Mouse (Mus musculus): ENCODE data around the gene Crip1. TPM values are rescaled to one million over a fixed set of nuclear protein-coding genes. Genes with fewer than 3 reads are reported as not detected.

Crip1 gene
- polyA plus RNA-seq, 1 experiment from 2014 or later = 313 TPM

- H3K36me3 ChIP-seq = peaks cover 87% of the 10 kb centered on the region
- no peak overlapping the region for H3K9ac ChIP-seq
- H3K4me1 ChIP-seq = peaks cover 19% of the 10 kb centered on the region; the same call in 1 of the 2 replicates
- H3K4me3 ChIP-seq (replicated peaks) = no peak overlapping the region
- no peak overlapping the region for H3K4me2 ChIP-seq
- ATAC-seq (ENCODE audit: insufficient read depth, low FRiP score, low read depth) = peak; percentile 64
- H3K27ac ChIP-seq = no peak overlapping the region
- 65% methylated on average over 5 of the region's 5 CpGs for WGBS
- H3K9me3 ChIP-seq = no peaks in the 10 kb centered on the region
- no peaks in the 10 kb centered on the region for H3K27me3 ChIP-seq (replicated peaks)
Observed at GRCm38 (mm10) chr12:113133861-113134403, 12.2 kb upstream of the Crip1 start.

- Histone ChIP-seq H3K4me1 (peaks cover 25% of the 10 kb centered on the region), H3K27ac (no peak overlapping the region), H3K4me3 (replicated peaks) (no peak overlapping the region), H3K4me2 (no peak overlapping the region), H3K9ac (no peak overlapping the region), H3K9me3 (no peaks in the 10 kb centered on the region), H3K36me3 (peaks cover 81% of the 10 kb centered on the region), H3K27me3 (replicated peaks) (no peaks in the 10 kb centered on the region)
- ATAC-seq (ENCODE audit: insufficient read depth, low FRiP score, low read depth) = no peak
- WGBS = 87% methylated on average over 4 of the region's 4 CpGs
Observed at GRCm38 (mm10) chr12:113134502-113134901, 11.6 kb upstream of the Crip1 start.

- H3K27ac ChIP-seq = no peak overlapping the region
- H3K36me3 ChIP-seq = peaks cover 74% of the 10 kb centered on the region
- no peaks in the 10 kb centered on the region for H3K9me3 ChIP-seq
- H3K4me2 ChIP-seq = no peak overlapping the region
- H3K27me3 ChIP-seq (replicated peaks) = no peaks in the 10 kb centered on the region
- no peak overlapping the region for H3K4me3 ChIP-seq (replicated peaks)
- peaks cover 34% of the 10 kb centered on the region for H3K4me1 ChIP-seq
- no peak overlapping the region for H3K9ac ChIP-seq
- no peak for ATAC-seq (ENCODE audit: insufficient read depth, low FRiP score, low read depth)
- WGBS = 87% methylated on average over 7 of the region's 7 CpGs
Observed at GRCm38 (mm10) chr12:113135401-113135800, 10.7 kb upstream of the Crip1 start.

GRCm38 (mm10) chr12:113136492-113137020 is 9.6 kb upstream of the Crip1 start:
- Histone ChIP-seq H3K9ac (no peak overlapping the region), H3K9me3 (no peaks in the 10 kb centered on the region), H3K27ac (no peak overlapping the region), H3K4me3 (replicated peaks) (no peak overlapping the region), H3K4me1 (peaks cover 43% of the 10 kb centered on the region), H3K4me2 (no peak overlapping the region), H3K36me3 (peaks cover 65% of the 10 kb centered on the region), H3K27me3 (replicated peaks) (0 out of 2 replicates have a peak, but pooled peaks cover 8% of the 10 kb centered on the region)
- 72% methylated on average over 17 of the region's 17 CpGs for WGBS
- ATAC-seq (ENCODE audit: insufficient read depth, low FRiP score, low read depth) = no peak

- H3K9me3 ChIP-seq = no peaks in the 10 kb centered on the region
- 87% methylated on average over 18 of the region's 18 CpGs for WGBS
- no peak for ATAC-seq (ENCODE audit: insufficient read depth, low FRiP score, low read depth)
- peaks cover 48% of the 10 kb centered on the region for H3K4me1 ChIP-seq
- H3K27ac ChIP-seq = no peak overlapping the region
- peaks cover 11% of the 10 kb centered on the region for H3K27me3 ChIP-seq (replicated peaks)
- H3K36me3 ChIP-seq = peaks cover 56% of the 10 kb centered on the region
- no peak overlapping the region for H3K4me3 ChIP-seq (replicated peaks)
- no peak overlapping the region for H3K4me2 ChIP-seq
- no peak overlapping the region for H3K9ac ChIP-seq
Observed at GRCm38 (mm10) chr12:113137260-113138213, 8.6 kb upstream of the Crip1 start.

GRCm38 (mm10) chr12:113138291-113138690 is 7.8 kb upstream of the Crip1 start:
- no peak overlapping the region for H3K27ac ChIP-seq
- H3K9me3 ChIP-seq = no peaks in the 10 kb centered on the region
- no peak overlapping the region for H3K4me3 ChIP-seq (replicated peaks)
- H3K36me3 ChIP-seq = peaks cover 48% of the 10 kb centered on the region
- peaks cover 52% of the 10 kb centered on the region for H3K4me1 ChIP-seq
- no peak for ATAC-seq (ENCODE audit: insufficient read depth, low FRiP score, low read depth)
- H3K9ac ChIP-seq = no peak overlapping the region
- H3K4me2 ChIP-seq = no peak overlapping the region
- 73% methylated on average over 6 of the region's 6 CpGs for WGBS
- peaks cover 11% of the 10 kb centered on the region for H3K27me3 ChIP-seq (replicated peaks)

GRCm38 (mm10) chr12:113138901-113139864 is 6.9 kb upstream of the Crip1 start:
- H3K4me3 ChIP-seq (replicated peaks) = peak overlapping the region; percentile 58
- peaks cover 11% of the 10 kb centered on the region for H3K27me3 ChIP-seq (replicated peaks)
- peak overlapping the region; percentile 95 for H3K4me2 ChIP-seq
- peak overlapping the region; percentile 40; the same call in 1 of the 2 replicates for H3K27ac ChIP-seq
- no peak for ATAC-seq (ENCODE audit: insufficient read depth, low FRiP score, low read depth)
- WGBS = 46% methylated on average over 11 of the region's 11 CpGs
- H3K9me3 ChIP-seq = no peaks in the 10 kb centered on the region
- peaks cover 45% of the 10 kb centered on the region for H3K4me1 ChIP-seq
- H3K36me3 ChIP-seq = peaks cover 40% of the 10 kb centered on the region
- no peak overlapping the region for H3K9ac ChIP-seq

- H3K4me3 ChIP-seq (replicated peaks) = peak within 1 kb of the TSS; percentile 58
- H3K27ac ChIP-seq = peak within 1 kb of the TSS; percentile 72; the same call in 1 of the 2 replicates
- H3K9me3 ChIP-seq = no peaks in the 10 kb centered on the region
- H3K4me2 ChIP-seq = peak within 1 kb of the TSS; percentile 95
- peak; percentile 79 for ATAC-seq (ENCODE audit: insufficient read depth, low FRiP score, low read depth)
- under 1% methylated on average over 66 of the region's 68 CpGs for WGBS
- peak within 1 kb of the TSS; percentile 35 for H3K9ac ChIP-seq
- peaks cover 11% of the 10 kb centered on the region for H3K27me3 ChIP-seq (replicated peaks)
- peaks cover 45% of the 10 kb centered on the region for H3K4me1 ChIP-seq
- H3K36me3 ChIP-seq = peaks cover 32% of the 10 kb centered on the region
Observed at GRCm38 (mm10) chr12:113139908-113140615, 6.1 kb upstream of the Crip1 start, which contains the start of gene Crip2. Gene Crip2, plus strand, starts transcription at chr12:113140236.

GRCm38 (mm10) chr12:113140616-113141411 is 5.3 kb upstream of the Crip1 start:
- peak overlapping the region; percentile 72 for H3K27ac ChIP-seq
- WGBS = 5% methylated on average over 49 of the region's 49 CpGs
- H3K9me3 ChIP-seq = no peaks in the 10 kb centered on the region
- H3K36me3 ChIP-seq = peaks cover 25% of the 10 kb centered on the region
- peak overlapping the region; percentile 35 for H3K9ac ChIP-seq
- no peak; the same call in 1 of the 2 replicates for ATAC-seq (ENCODE audit: insufficient read depth, low FRiP score, low read depth)
- H3K4me3 ChIP-seq (replicated peaks) = peak overlapping the region; percentile 58
- H3K27me3 ChIP-seq (replicated peaks) = peaks cover 11% of the 10 kb centered on the region
- peak overlapping the region; percentile 95 for H3K4me2 ChIP-seq
- H3K4me1 ChIP-seq = peaks cover 45% of the 10 kb centered on the region

- Histone ChIP-seq H3K4me2 (peak overlapping the region; percentile 95), H3K4me1 (peaks cover 50% of the 10 kb centered on the region), H3K4me3 (replicated peaks) (peak overlapping the region; percentile 58), H3K9me3 (no peaks in the 10 kb centered on the region), H3K27me3 (replicated peaks) (peaks cover 11% of the 10 kb centered on the region), H3K27ac (peak overlapping the region; percentile 72), H3K9ac (no peak overlapping the region), H3K36me3 (peaks cover 17% of the 10 kb centered on the region)
- no peak for ATAC-seq (ENCODE audit: insufficient read depth, low FRiP score, low read depth)
- WGBS = 57% methylated on average over 8 of the region's 8 CpGs
Observed at GRCm38 (mm10) chr12:113141531-113141973, 4.6 kb upstream of the Crip1 start.
